Mouse (Mus musculus): ENCODE results near the gene Aif1.

DNA sequence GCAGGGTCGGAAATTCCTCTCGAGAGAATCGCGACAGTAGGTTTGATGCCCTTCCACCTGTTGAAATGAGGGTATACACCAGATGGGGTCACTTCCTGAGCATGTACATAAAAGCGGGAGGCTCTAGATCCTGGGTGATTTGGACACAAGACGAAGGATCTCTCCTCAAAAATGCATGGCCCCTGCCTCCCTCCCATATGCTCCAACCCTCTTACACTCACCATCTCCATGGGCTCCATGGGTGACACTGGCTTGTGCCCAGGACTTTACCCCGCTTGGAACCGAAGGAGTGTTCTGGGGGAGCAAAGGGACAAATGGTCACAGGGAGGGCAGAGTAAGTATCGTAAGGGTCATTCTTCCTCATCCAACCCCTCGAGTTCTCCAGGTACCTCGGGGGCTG is 14.4 kb downstream of the Aif1 start:
- TF ChIP-seq CTCF (IDR thresholded peaks at IDR 0.05; ENCODE audit: low read depth, low read length) (no peak), POLR2A (IDR thresholded peaks at IDR 0.05; ENCODE audit: borderline replicate concordance, low read depth, low read length) (no peak)
